ENCODE assay signal across 33 mouse cellular contexts in genomic region chr17:59033445-59033844, GRCm38 (mm10). TPM values are rescaled to one million over a fixed set of nuclear protein-coding genes. Genes with fewer than 3 reads are reported as not detected.
"Had no signal": no experiment of that assay in that cellular context is flagged by ENCODE, and none has a peak within 500 bp of the region (broad histone marks: within the 10 kb centered on the region; RNA-seq: fewer than 3 reads in every experiment).

No protein-coding gene starts in this region.

- H3K27ac ChIP-seq: heart, embryonic 10.5 days; hindbrain, embryonic 10.5 days; hindbrain, embryonic 12.5 days; hindbrain, embryonic 14.5 days; intestine, embryonic 15.5 days; layer of hippocampus, adult 2 months; left cerebral cortex, adult 2 months; limb, embryonic 13.5 days; limb, embryonic 15.5 days; liver, embryonic 12.5 days had no signal

- H3K4me2 ChIP-seq: heart, embryonic 12.5 days; hindbrain, embryonic 12.5 days; hindbrain, embryonic 14.5 days; intestine, embryonic 15.5 days; limb, embryonic 13.5 days; limb, embryonic 15.5 days; liver, embryonic 12.5 days had no signal

- H3K9me3 ChIP-seq: heart, embryonic 10.5 days; heart, embryonic 12.5 days; hindbrain, embryonic 10.5 days; hindbrain, embryonic 12.5 days; intestine, embryonic 15.5 days; limb, embryonic 13.5 days; limb, embryonic 15.5 days; liver, embryonic 12.5 days had no signal

- ATAC-seq: hindbrain, embryonic 16.5 days; inflammation-experienced regulatory T-cells, adult 6 months; intestine, embryonic 15.5 days; intestine, postnatal 0 days; liver, embryonic 12.5 days had no signal

- H3K27me3 ChIP-seq: heart, embryonic 12.5 days; hindbrain, embryonic 12.5 days; intestine, embryonic 15.5 days; limb, embryonic 13.5 days; limb, embryonic 15.5 days; liver, embryonic 12.5 days had no signal

- H3K4me3 ChIP-seq: heart, embryonic 10.5 days; heart, embryonic 12.5 days; hindbrain, embryonic 10.5 days; hindbrain, embryonic 12.5 days; intestine, embryonic 15.5 days; layer of hippocampus, adult 2 months; left cerebral cortex, adult 2 months; limb, embryonic 13.5 days; limb, embryonic 15.5 days; liver, embryonic 12.5 days had no signal

- H3K4me1 ChIP-seq: heart, embryonic 10.5 days; heart, embryonic 12.5 days; hindbrain, embryonic 10.5 days; hindbrain, embryonic 12.5 days; intestine, embryonic 15.5 days; limb, embryonic 13.5 days; limb, embryonic 15.5 days; liver, embryonic 12.5 days had no signal

- H3K9ac ChIP-seq: heart, embryonic 12.5 days; hindbrain, embryonic 12.5 days; hindbrain, embryonic 14.5 days; intestine, embryonic 15.5 days; limb, embryonic 13.5 days; limb, embryonic 15.5 days; liver, embryonic 12.5 days had no signal

- H3K36me3 ChIP-seq: heart, embryonic 10.5 days; heart, embryonic 12.5 days; hindbrain, embryonic 10.5 days; hindbrain, embryonic 12.5 days; intestine, embryonic 15.5 days; limb, embryonic 13.5 days; limb, embryonic 15.5 days; liver, embryonic 12.5 days had no signal

- DNase-seq: gastrocnemius, postnatal 14 days; gastrocnemius, postnatal 36 days; heart, adult 18-20 months; heart, postnatal 10 days; heart, postnatal 4 days; kidney, adult 18-20 months; kidney, adult 9 months; kidney, postnatal 10 days; kidney, postnatal 25 days; kidney, postnatal 4 days; left cerebral cortex, postnatal 4 days had no signal

RNA-seq across cellular contexts. Expression of gene Pdzph1, which starts 42.3 kb away (rescaled TPM):
- total RNA-seq: gastrocnemius, adult 18-20 months; gastrocnemius, adult 8-10 months; gastrocnemius, postnatal 14 days; gastrocnemius, postnatal 36 days; heart, adult 18-20 months; heart, adult 8-10 months; heart, postnatal 10 days; heart, postnatal 25 days; heart, postnatal 4 days; liver, adult 2 months had no signal
- polyA plus RNA-seq: heart, embryonic 12.5 days; heart, embryonic 14.5 days; heart, embryonic 16.5 days; inflammation-experienced regulatory T-cells, adult 6 months; intestine, postnatal 0 days; limb, embryonic 11.5 days; limb, embryonic 15.5 days; liver, adult 2 months had no signal
